Mouse (Mus musculus) myocyte (in vitro differentiated cells): ENCODE results near the gene Megf6. TPM values are rescaled to one million over a fixed set of nuclear protein-coding genes. Genes with fewer than 3 reads are reported as not detected.

Experiments used
- H3K27me3 ChIP-seq: one replicate; pipeline ENCODE4 v1.6.1; 2011; ENCODE audit not compliant: control insufficient read depth, insufficient read depth, insufficient read length
- H3K36me3 ChIP-seq: one replicate; pipeline ENCODE4 v1.6.1; 2011; ENCODE audit not compliant: control insufficient read depth, insufficient read depth
- H3K4me2 ChIP-seq: one replicate; pipeline ENCODE4 v1.6.1; 2011; ENCODE audit warnings: low read depth, control low read depth
- H3K4me3 ChIP-seq: one replicate; pipeline ENCODE4 v1.5.1; 2011; ENCODE audit warnings: mild to moderate bottlenecking, control low read depth, moderate library complexity
- H3K79me2 ChIP-seq: one replicate; pipeline ENCODE4 v1.6.1; 2011; ENCODE audit not compliant: control insufficient read depth, insufficient read depth
- H3ac ChIP-seq: one replicate; pipeline ENCODE4 v1.6.1; 2011; ENCODE audit not compliant: control insufficient read depth, insufficient read length
- CEBPB ChIP-seq: IDR thresholded peaks from 2 replicates; pipeline ENCODE4 v1.6.1; 2011; ENCODE audit warnings: mild to moderate bottlenecking, moderate library complexity; ENCODE audit not compliant: poor library complexity, insufficient read depth, severe bottlenecking
- E2F4 ChIP-seq: IDR thresholded peaks from one replicate; pipeline ENCODE4 v1.6.1; 2011; ENCODE audit warnings: mild to moderate bottlenecking, control low read depth, moderate library complexity; ENCODE audit not compliant: insufficient read depth
- MAX ChIP-seq: IDR thresholded peaks from one replicate; pipeline ENCODE4 v1.6.1; 2011; ENCODE audit warnings: low read depth, mild to moderate bottlenecking, control low read depth
- MYOD1 ChIP-seq, 3 experiments: IDR thresholded peaks; one replicate each; pipeline ENCODE4 v1.6.1; 2011; ENCODE audit warnings: control low read depth in 2 of 3, low read depth in 2 of 3, mild to moderate bottlenecking in 2 of 3, moderate library complexity in 1 of 3; ENCODE audit not compliant: insufficient read length in 2 of 3, control insufficient read depth in 1 of 3
- MYOG ChIP-seq, 3 experiments: IDR thresholded peaks; one replicate each; pipeline ENCODE4 v1.6.1; 2011; ENCODE audit warnings: control low read depth in 2 of 3, low read depth in 2 of 3, mild to moderate bottlenecking in 2 of 3; ENCODE audit not compliant: insufficient read length in 2 of 3, control insufficient read depth in 1 of 3, insufficient read depth in 1 of 3
- POLR2A ChIP-seq: IDR thresholded peaks from one replicate; pipeline ENCODE4 v1.6.1; 2011; ENCODE audit warnings: low read depth, mild to moderate bottlenecking, control low read depth, moderate library complexity; ENCODE audit not compliant: insufficient read length
- POLR2AphosphoS2 ChIP-seq: IDR thresholded peaks from one replicate; pipeline ENCODE4 v1.6.1; 2011; ENCODE audit warnings: low read depth, control low read depth; ENCODE audit not compliant: insufficient read length
- REST ChIP-seq: IDR thresholded peaks from one replicate; pipeline ENCODE4 v1.6.1; 2011; ENCODE audit warnings: mild to moderate bottlenecking, control low read depth, moderate library complexity; ENCODE audit not compliant: insufficient read depth, insufficient read length
- SRF ChIP-seq: IDR thresholded peaks from one replicate; pipeline ENCODE4 v1.6.1; 2011; ENCODE audit warnings: low read depth; ENCODE audit not compliant: control insufficient read depth, insufficient read length
- TCF12 ChIP-seq: IDR thresholded peaks from one replicate; pipeline ENCODE4 v1.6.1; 2011; ENCODE audit warnings: mild to moderate bottlenecking, control low read depth; ENCODE audit not compliant: poor library complexity, insufficient read depth, severe bottlenecking
- TCF3 ChIP-seq: IDR thresholded peaks from one replicate; pipeline ENCODE4 v1.6.1; 2011; ENCODE audit warnings: low read depth, control low read depth; ENCODE audit not compliant: insufficient read length
- USF1 ChIP-seq: IDR thresholded peaks from one replicate; pipeline ENCODE4 v1.6.1; 2011; ENCODE audit warnings: low read depth, mild to moderate bottlenecking, control low read depth, moderate library complexity
- polyA plus RNA-seq: library from polyadenylated mRNA; unstranded; fragments of >200 nt; fragmentation: generic; extraction: Trizol; gene quantifications from one replicate; pipeline ENCODE4 v1.2.1, GENCODE M21; 2012; ENCODE audit warnings: missing spikeins

Gene Megf6
- polyA plus RNA-seq, 1 experiment, result not detected

- Histone ChIP-seq H3K36me3 (no peaks in the 10 kb centered on the region), H3ac (no peak overlapping the region), H3K79me2 (no peaks in the 10 kb centered on the region), H3K27me3 (no peaks in the 10 kb centered on the region), H3K4me2 (no peak overlapping the region), H3K4me3 (no peak overlapping the region)
- TF ChIP-seq POLR2A (no peak), TCF3 (no peak), REST (no peak), MYOG (IDR thresholded peaks at IDR 0.05; ENCODE audit: control insufficient read depth in 1 of 3, insufficient read depth in 1 of 3, insufficient read length in 2 of 3, low read depth in 2 of 3) (no peak), CEBPB (no peak), TCF12 (no peak), E2F4 (no peak), SRF (no peak), USF1 (no peak), MYOD1 (IDR thresholded peaks at IDR 0.05; ENCODE audit: control insufficient read depth in 1 of 3, insufficient read length in 2 of 3, low read depth in 2 of 3) (no peak), POLR2AphosphoS2 (no peak), MAX (no peak)
Measured at GRCm38 (mm10) chr4:154231380-154231779, 60.9 kb downstream of the Megf6 start.

GRCm38 (mm10) chr4:154232295-154232694 lies 61.8 kb downstream of the Megf6 start:
- no peak overlapping the region for H3K4me2 ChIP-seq
- H3K4me3 ChIP-seq, result no peak overlapping the region
- H3K79me2 ChIP-seq, result no peaks in the 10 kb centered on the region
- no peaks in the 10 kb centered on the region for H3K27me3 ChIP-seq
- no peak overlapping the region for H3ac ChIP-seq
- H3K36me3 ChIP-seq, result no peaks in the 10 kb centered on the region
- TF ChIP-seq MYOG (IDR thresholded peaks at IDR 0.05; ENCODE audit: control insufficient read depth in 1 of 3, insufficient read depth in 1 of 3, insufficient read length in 2 of 3, low read depth in 2 of 3), result no peak

- Histone ChIP-seq H3K4me3 (no peak overlapping the region), H3K79me2 (no peaks in the 10 kb centered on the region), H3K36me3 (no peaks in the 10 kb centered on the region), H3K27me3 (no peaks in the 10 kb centered on the region), H3K4me2 (no peak overlapping the region), H3ac (no peak overlapping the region)
- TF ChIP-seq POLR2AphosphoS2 (no peak), TCF3 (no peak), CEBPB (no peak), MYOD1 (IDR thresholded peaks at IDR 0.05; ENCODE audit: control insufficient read depth in 1 of 3, insufficient read length in 2 of 3, low read depth in 2 of 3) (no peak), E2F4 (no peak), MYOG (IDR thresholded peaks at IDR 0.05; ENCODE audit: control insufficient read depth in 1 of 3, insufficient read depth in 1 of 3, insufficient read length in 2 of 3, low read depth in 2 of 3) (no peak), REST (no peak), TCF12 (no peak), POLR2A (no peak), USF1 (no peak), MAX (no peak), SRF (no peak)
Measured at GRCm38 (mm10) chr4:154236001-154236400, 65.5 kb downstream of the Megf6 start.

- Histone ChIP-seq H3K4me2 (no peak overlapping the region), H3ac (no peak overlapping the region), H3K27me3 (no peaks in the 10 kb centered on the region), H3K36me3 (no peaks in the 10 kb centered on the region), H3K79me2 (no peaks in the 10 kb centered on the region), H3K4me3 (no peak overlapping the region)
- no peak for TF ChIP-seq POLR2A
- TF ChIP-seq POLR2AphosphoS2, result no peak
- TF ChIP-seq SRF, result no peak
- no peak for TF ChIP-seq REST
- TF ChIP-seq MAX, result no peak
- no peak for TF ChIP-seq MYOD1 (IDR thresholded peaks at IDR 0.05; ENCODE audit: control insufficient read depth in 1 of 3, insufficient read length in 2 of 3, low read depth in 2 of 3)
- TF ChIP-seq MYOG (IDR thresholded peaks at IDR 0.05; ENCODE audit: control insufficient read depth in 1 of 3, insufficient read depth in 1 of 3, insufficient read length in 2 of 3, low read depth in 2 of 3), result no peak
- no peak for TF ChIP-seq TCF3
- no peak for TF ChIP-seq CEBPB
- no peak for TF ChIP-seq E2F4
- no peak for TF ChIP-seq USF1
- TF ChIP-seq TCF12, result no peak
Measured at GRCm38 (mm10) chr4:154236893-154237292, 66.4 kb downstream of the Megf6 start.

- H3ac ChIP-seq, result no peak overlapping the region
- H3K4me2 ChIP-seq, result no peak overlapping the region
- no peak for TF ChIP-seq E2F4
- TF ChIP-seq TCF3, result no peak
- TF ChIP-seq POLR2AphosphoS2, result no peak
- no peak for TF ChIP-seq SRF
- no peak for TF ChIP-seq CEBPB
- no peak for TF ChIP-seq MAX
- no peak for TF ChIP-seq USF1
- TF ChIP-seq POLR2A, result no peak
- TF ChIP-seq MYOG (IDR thresholded peaks at IDR 0.05; ENCODE audit: control insufficient read depth in 1 of 3, insufficient read depth in 1 of 3, insufficient read length in 2 of 3, low read depth in 2 of 3), result no peak
- TF ChIP-seq TCF12, result no peak
- TF ChIP-seq REST, result no peak
- no peak for TF ChIP-seq MYOD1 (IDR thresholded peaks at IDR 0.05; ENCODE audit: control insufficient read depth in 1 of 3, insufficient read length in 2 of 3, low read depth in 2 of 3)
- H3K36me3 ChIP-seq, result no peaks in the 10 kb centered on the region
- H3K79me2 ChIP-seq, result no peaks in the 10 kb centered on the region
- no peaks in the 10 kb centered on the region for H3K27me3 ChIP-seq
- no peak overlapping the region for H3K4me3 ChIP-seq
Measured at GRCm38 (mm10) chr4:154237306-154237705, 66.8 kb downstream of the Megf6 start.
